Mouse (Mus musculus) heart, postnatal 10 days (tissue): ENCODE measurements around the gene Fmnl1. TPM values are rescaled to one million over a fixed set of nuclear protein-coding genes. Genes with fewer than 3 reads are reported as not detected.
"Not testable (repeated sequence)": the region's sequence is repeated elsewhere in the genome, so short reads cannot be mapped to it uniquely, and the experiment has no call there.

ENCODE experiments used
- DNase-seq, 2 experiments: peaks; one replicate each; pipeline ENCODE4 v3.0.0; 2021
- intact Hi-C: fragments of 180-260 bp; cut with DNase I; formaldehyde crosslinking; loops from one replicate; pipeline ENCODE4 v1.15.1; 2025
- total RNA-seq, 2 experiments: library from RNA; stranded (reverse); gene quantifications; 2 replicates each; pipeline ENCODE4 v1.2.3; 2021

Gene Fmnl1
- total RNA-seq, 2 experiments from 2014 or later = 14.4 to 15.6 TPM

GRCm38 (mm10) chr11:103215355-103215754 is 44.4 kb downstream of the Fmnl1 start:
- intact Hi-C loops = no loop called here
- DNase-seq = no peak

DNA sequence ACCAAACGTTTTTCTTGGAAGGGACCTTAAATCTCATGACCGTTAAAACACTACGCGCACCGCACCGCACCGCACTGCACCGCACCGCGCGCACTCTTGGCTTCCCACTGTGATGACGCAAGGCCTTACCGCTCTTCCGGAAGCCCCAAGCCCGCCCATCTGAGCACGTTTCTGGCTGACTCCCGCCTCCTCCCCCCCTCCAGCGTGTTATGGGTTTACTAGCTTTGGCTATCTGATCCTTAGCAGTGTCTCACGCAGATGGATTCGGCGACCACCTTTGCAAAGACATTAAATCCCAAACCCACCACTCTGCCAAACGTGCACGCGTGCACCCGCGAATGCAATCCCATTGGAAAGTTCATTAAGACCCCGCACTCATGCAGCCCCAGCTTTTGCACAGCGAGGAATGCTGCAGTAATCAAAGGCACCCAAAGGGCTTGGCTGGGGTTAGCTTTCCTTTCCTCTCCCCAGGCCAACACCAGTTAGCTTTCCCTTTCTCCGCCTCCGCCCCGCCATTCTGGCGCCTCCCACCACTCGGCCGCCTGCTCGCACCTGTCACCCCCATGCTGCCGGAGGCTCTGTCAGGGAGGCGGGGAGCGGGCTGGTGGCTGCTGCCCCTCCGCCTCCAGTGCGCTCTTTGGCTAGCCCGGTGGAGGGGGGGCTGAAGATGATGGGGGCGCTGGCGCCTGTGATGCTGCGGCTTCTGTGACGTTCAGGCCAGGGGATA is 47.0 kb downstream of the Fmnl1 start, which contains the start of gene Spata32:
Gene Spata32, minus strand, starts transcription at position 643 of the 727 bp plus-strand sequence.
- intact Hi-C loops = no loop called here
- peak; percentile 62 to 67 for DNase-seq

DNA sequence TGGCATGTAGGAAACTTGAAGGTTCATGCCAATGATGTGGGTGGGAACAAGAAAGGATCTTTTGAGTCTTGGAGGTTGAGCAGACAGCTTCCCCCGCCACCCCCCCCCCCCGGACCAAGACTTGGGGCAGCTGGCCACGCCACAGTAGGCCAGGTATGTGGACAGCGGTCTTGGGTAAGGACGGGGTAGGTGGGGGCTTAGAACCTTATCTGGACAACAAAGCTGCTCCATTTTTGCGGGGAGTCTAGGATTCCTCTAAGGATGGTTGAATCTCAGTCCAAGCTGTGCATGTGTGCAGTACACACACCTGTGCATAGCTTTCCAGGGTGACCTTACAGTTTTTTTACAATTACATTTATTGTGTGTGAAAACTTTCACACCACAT is 47.6 kb downstream of the Fmnl1 start:
- DNase-seq = no peak
- intact Hi-C loops = no loop called here

GRCm38 (mm10) chr11:103219259-103219658 is 48.4 kb downstream of the Fmnl1 start:
- no peak for DNase-seq
- intact Hi-C loops = no loop called here

DNA sequence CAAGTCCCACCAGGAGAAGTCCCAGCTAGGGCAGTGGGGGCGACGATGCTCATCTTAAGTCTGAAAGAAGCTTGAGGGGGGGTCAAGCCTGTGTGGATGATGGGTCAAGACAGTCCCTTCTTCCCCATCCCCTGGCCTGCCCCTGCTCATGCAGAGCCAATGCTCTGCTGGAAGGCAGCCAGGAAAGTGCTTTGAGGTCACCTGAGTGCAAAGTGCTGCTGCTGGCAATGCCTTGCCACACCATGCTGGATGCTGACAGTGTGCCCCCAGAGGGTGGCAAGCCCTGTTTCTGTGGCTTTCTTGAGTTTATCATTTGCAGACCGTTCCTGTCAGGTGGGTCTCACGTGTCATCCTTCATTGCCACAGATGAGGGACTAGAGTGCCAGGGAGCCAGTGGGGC is 49.1 kb downstream of the Fmnl1 start:
- DNase-seq = peak in 1 of 2 experiments; percentile 31
- intact Hi-C loops = loop anchor here (5.0 kb wide), 1 partner anchor 48 kb away; the partner anchor contains the start of gene Fmnl1

DNA sequence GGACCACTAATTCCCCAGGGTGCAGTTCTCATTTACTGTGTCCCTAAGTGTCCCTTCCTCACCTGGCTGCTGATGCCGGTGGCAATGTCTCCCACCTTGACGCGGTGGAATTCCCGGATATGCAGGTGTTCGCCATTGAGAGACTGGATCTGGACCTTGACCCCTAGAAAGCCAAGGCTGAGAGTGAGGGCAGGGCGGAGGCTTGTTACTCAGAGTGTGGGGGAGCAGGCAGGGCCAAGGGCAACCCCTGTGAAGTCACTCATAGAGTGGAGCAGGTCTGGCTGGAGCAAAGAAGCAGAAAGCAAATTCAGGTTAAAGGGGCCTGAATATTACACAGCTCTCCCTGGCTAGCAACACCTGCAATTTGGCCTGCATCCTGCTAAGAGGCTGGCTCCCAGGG is 50.5 kb downstream of the Fmnl1 start:
- no peak for DNase-seq
- intact Hi-C loops = loop anchor here (5.0 kb wide), 1 partner anchor 49 kb away; the partner anchor contains the start of gene Fmnl1

GRCm38 (mm10) chr11:103222718-103223117 is 51.8 kb downstream of the Fmnl1 start:
- DNase-seq = not testable (repeated sequence)
- intact Hi-C loops = loop anchor here (5.0 kb wide), 1 partner anchor 50 kb away; the partner anchor contains the start of gene Fmnl1

DNA sequence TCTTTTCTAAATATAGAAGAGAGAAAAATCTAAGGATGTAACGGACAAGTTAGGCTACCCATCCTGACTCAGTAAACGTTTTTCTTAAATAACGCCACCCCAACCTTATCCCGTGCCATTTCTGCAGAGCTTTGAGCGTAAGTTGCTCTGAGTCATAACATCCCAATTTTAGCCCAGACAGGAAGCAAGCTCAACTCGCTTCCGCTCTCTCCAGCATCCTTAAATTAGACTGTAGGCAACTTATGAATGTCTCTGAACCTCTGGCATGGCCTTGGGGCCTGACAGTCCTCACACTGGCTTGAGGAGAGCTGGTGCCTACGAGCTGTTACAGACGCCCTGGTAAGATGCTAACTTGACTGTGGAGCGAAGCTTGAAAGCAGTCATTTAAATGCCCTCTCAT is 52.5 kb downstream of the Fmnl1 start:
- intact Hi-C loops = loop anchor here (5.0 kb wide), 1 partner anchor 51 kb away; the partner anchor contains the start of gene Fmnl1
- DNase-seq = peak; percentile 34 to 38

DNA sequence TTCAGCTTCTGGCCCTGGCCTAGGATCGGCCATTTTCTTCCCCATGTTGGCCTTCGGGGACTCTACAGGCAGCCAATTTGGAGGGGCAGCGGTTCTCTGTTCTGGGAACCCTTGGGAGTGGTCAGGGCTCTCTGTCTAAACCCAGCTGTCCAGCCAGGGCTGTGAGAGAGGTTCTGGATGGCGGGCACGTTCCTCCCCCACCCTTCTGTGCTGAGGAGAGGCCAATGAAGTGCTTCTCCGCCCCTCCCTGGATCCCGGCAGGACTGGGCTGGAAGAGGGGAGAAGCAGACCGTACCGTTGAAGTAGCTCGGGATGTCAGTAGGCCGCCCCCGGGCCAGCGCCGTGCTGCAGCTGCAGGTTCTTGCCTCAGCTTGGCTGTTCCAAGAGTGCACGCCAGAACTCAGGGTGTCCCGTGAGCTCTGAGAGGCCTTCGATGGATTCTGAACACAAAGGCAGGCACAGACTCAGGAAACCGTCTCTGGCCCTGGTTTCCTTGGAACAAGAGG is 53.1 kb downstream of the Fmnl1 start:
- intact Hi-C loops = loop anchor here (5.0 kb wide), 1 partner anchor 52 kb away; the partner anchor contains the start of gene Fmnl1
- DNase-seq = peak in 1 of 2 experiments; percentile 40

DNA sequence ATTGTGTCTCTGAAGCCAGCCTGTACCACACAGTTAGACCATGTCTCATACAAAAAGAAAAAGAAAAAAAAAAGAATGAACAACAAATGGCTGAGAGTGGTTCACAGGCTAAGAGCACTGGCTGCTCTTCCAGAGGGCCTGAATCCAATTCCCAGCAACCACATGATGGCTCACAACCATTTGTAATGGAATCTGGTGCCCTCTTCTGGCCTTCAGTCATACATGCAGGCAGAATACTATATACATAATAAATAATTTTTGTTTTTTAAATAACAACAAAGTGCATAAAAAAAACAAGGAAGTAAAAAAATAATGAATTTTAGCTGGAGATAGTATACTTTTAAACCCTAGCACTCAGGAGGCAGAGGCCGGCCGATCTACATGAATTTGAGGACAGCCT is 58.7 kb downstream of the Fmnl1 start:
- DNase-seq = no peak
- intact Hi-C loops = no loop called here

DNA sequence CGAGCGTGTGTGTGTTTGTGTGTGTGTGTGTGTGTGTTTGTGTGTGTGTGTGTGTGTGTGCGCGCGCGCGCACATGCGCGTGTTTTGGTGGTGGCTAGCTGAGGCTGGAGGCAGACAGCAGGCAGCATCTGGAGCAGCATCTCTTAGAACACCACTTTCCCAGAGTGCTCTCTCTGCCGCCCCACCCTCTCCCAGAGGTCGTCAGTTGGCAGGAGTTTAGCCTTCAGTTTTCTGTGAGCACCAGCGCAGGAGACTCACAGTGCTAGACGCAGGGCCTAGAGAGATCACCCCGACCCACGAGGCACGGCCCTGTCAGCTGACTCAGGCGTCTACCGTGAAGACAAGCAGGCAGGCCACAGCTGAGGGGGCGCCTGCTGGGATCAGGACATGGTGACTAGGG is 59.7 kb downstream of the Fmnl1 start:
- intact Hi-C loops = no loop called here

DNA sequence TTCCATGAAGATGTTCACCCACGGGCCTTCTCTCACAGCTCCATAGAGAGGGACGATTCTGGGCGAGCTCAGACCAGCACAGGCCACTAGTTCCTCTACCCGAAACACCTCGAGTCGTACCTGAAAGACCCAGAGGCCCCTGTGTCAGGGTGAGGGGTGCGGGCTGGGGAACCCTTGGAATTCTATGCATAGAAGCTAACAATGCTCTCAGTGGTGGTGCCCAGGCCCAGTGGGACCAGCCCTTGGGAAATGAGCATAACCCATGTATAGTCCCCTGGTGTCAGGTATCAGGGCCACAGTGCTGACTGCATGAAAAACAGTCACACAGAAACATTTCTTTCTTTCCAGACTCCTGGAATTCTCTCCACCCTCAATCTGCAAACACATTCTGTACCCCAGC is 60.5 kb downstream of the Fmnl1 start:
- no peak for DNase-seq
- intact Hi-C loops = no loop called here

More for the DNA sequence above, 59.7 kb downstream of the Fmnl1 start:
- DNase-seq = peak; percentile 55 to 59

DNA sequence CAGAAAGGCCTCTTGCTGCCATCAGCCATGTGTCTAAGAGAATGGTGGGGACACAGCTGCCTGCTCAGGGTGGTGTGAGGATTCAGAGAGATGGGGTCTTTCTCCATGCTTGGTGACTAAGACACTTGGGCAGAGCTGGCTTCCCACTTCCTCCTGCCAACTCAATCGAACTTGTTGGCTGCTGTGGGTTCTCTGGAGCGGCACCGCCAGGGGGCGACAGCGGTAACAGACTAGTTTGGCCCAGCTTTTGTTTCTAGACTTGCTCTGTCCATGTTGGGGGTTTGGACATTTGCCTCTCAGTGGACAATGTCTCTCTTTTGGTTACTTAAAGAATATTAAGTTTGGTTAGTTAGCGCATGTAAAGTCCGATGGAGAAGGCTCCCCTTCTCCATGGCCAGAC is 62.1 kb downstream of the Fmnl1 start:
- DNase-seq = peak; percentile 89 to 92
- intact Hi-C loops = loop anchor here (1.0 to 2.0 kb wide), 3 partner anchors 39 to 92 kb away; no protein-coding TSS in a partner anchor

- DNase-seq = no peak
- intact Hi-C loops = no loop called here
Measured at GRCm38 (mm10) chr11:103234447-103234846, 63.5 kb downstream of the Fmnl1 start.

DNA sequence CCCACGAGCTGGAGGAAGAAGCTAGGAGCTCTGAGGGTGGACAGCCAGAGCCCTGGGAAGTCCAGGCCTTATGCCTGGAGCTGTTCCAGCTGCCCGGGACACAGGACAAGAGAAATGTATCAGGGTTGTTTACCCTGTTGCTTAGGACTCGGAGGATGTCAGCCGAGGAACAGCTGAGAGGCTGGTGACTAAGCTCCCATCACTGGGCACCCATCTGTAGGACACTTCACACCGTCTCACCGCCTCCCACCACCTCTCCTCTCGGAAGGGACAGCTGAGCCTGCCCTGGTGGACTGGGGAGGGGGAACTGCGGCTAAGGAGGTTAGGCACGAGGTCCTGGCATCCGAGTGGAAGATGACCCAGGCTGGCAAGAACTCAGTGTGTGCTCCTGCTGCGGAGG is 64.8 kb downstream of the Fmnl1 start:
- intact Hi-C loops = no loop called here
- peak; percentile 42 to 58 for DNase-seq

GRCm38 (mm10) chr11:103236431-103236830 is 65.5 kb downstream of the Fmnl1 start:
- intact Hi-C loops = no loop called here
- no peak for DNase-seq

- intact Hi-C loops = no loop called here
- DNase-seq = peak in 1 of 2 experiments; percentile 50
Measured at GRCm38 (mm10) chr11:103236903-103237302, 66.0 kb downstream of the Fmnl1 start.

DNA sequence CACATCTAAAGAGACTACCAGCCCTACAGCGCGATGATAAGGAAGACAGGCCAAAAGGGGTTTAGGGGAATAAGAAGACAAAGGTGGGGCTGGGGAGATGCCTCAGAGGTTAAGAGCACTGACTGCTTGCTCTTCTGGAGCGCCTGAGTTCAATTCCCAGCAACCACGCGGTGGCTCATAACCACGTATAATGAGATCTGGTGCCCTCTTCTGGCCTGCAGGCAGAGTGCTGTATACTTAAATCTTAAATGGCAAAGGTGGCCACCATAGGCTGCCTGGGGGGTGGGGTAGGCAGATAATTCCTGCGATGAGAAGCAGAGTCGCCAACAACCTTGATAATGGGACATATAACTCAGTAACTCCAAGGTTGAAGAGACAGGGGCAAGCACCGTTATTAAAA is 66.8 kb downstream of the Fmnl1 start:
- no peak for DNase-seq
- intact Hi-C loops = no loop called here

DNA sequence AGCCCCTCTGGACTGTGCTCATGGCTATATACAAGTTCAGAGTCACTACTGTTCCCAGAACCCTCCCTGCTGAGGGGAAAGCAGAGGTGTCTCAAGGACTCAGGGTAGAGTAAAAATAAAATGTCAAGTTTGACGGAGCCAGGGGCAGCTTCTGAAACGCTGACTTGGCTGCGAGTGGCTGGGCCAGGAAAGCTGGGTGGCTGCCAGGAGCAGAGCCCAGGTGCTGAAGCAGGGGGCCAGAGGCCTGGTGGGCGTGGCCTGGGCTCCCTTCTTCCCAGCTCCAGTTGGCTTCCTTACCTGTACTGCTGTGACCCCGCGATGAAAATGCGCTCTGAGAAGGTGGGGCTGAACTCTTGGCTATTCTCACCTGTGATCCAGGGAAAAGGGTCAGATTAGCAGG is 69.8 kb downstream of the Fmnl1 start:
- DNase-seq = peak in 1 of 2 experiments; percentile 65
- intact Hi-C loops = no loop called here

DNA sequence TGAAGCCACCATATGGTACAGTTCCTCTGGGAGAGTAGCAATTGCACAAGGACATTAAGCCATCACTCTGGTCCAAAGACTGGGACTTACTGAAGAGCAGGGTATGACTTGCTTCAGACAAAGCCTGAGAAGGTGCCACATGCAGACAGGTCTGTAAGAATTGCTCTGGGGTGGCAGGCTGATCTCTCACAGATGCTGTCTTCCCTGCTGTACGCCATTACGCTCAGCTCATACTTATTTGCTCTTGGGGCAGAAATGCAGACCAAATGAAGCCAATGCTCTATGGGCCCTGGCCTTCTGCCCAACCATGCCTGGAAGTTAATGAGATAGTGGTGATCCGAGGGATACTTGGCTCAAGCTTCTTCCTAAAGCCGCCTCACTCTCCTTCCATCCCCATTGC is 73.9 kb downstream of the Fmnl1 start:
- peak in 1 of 2 experiments; percentile 20 for DNase-seq
- intact Hi-C loops = loop anchor here (1.0 kb wide), 1 partner anchor 16 kb away; no protein-coding TSS in a partner anchor

DNA sequence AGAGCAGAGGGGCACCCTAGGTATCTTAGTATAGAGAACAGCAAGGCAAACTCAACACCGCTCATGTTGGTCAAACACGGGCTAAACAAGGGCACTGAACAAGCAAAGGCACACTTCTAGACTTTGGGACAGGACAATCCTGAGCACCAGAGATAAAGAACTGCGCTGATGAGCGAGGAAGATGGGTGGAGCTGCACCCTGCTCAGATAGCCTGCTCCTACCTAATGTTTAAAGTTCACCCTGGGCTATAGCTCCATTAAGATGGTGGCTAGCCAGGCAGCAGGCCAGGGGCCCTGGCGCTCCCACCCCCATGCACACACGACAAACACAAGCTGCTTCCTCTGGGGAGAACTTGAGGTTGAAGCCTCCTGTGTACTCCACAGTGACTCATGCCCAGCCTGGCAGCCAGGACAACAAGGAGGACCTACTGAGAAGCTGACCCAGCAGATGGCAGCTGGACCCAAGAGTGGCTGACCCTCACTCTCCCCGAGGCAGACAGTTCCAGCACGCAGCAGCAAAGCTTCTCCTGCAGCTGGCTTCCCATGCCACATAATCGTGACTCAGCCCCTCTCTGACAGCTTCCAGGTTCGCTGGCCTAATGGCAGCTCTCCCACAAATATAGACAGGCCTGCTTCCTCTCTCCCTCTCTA is 75.3 kb downstream of the Fmnl1 start:
- intact Hi-C loops = no loop called here
- DNase-seq = peak; percentile 73 to 75
